Mouse (Mus musculus): ENCODE measurements around the gene Taf11.

DNA sequence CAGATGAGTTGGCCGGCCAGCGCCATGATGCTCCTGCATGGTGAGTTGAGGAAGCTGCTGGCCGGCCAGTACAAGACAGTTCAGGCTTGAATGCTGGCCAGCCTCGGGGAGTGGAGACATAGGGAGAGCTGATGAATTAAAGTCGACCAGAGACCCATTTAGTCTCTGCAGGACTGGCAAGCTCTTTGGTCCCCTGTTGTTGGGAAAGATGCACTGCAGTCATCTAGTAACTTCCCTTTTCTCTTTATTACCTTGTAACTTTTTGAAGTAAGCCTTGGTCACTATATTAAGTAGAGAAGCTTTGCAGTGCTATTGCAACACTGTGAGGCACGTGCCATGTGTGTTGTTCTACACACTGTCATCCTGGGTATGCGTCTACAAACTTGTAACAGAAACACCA is 15.9 kb upstream of the Taf11 start:
- TF ChIP-seq POLR2A (IDR thresholded peaks at IDR 0.05; ENCODE audit: extremely low read depth, insufficient read depth, low read length) (no peak), CTCF (IDR thresholded peaks at IDR 0.05; ENCODE audit: low read depth, low read length) (no peak)
